Mouse (Mus musculus) lung, adult 2 months (tissue): Measurements from ENCODE around the gene Bnip1.

Source experiments
- CTCF ChIP-seq: fragments of 200-500 bp; IDR thresholded peaks from 2 replicates; pipeline ENCODE4 v1.5.1; 2011; ENCODE audit warnings: mild to moderate bottlenecking, low read length, control low read depth; ENCODE audit not compliant: insufficient read depth
- POLR2A ChIP-seq: fragments of 200-500 bp; IDR thresholded peaks from 2 replicates; pipeline ENCODE4 v1.6.1; 2011; ENCODE audit warnings: low read depth, mild to moderate bottlenecking, control low read depth, low read length, borderline replicate concordance; ENCODE audit errors: extremely low read depth

DNA sequence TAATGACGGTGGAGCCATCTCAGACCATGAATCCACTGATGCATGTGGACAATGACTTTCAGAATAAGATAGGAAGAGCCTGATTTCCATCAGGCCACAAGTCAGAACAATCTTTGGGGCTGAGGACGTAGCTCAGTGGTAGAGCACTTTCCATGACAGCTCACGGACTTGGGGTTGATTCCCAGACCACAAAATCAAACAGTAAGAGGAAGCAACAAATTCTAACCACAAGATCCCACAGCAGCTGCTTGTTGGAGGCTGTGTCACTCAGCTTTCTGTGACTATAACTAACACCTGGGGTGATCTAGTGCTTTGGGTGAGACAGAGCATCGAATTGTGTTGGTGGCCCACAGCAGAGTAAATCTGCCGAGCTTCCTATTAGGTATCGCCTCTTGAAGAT is 35.9 kb downstream of the Bnip1 start:
- TF ChIP-seq CTCF = no peak
- TF ChIP-seq POLR2A = no peak
